Mouse (Mus musculus) erythroblast, adult 5-6 weeks (primary cell): ENCODE measurements around the gene Tmem176b. TPM values are rescaled to one million over a fixed set of nuclear protein-coding genes. Genes with fewer than 3 reads are reported as not detected.
"Not testable (repeated sequence)": the region's sequence is repeated elsewhere in the genome, so short reads cannot be mapped to it uniquely, and the experiment has no call there.

Source experiments
- ATAC-seq: replicated peaks from 2 replicates; pipeline ENCODE4 v1.8.0; 2016; ENCODE audit warnings: moderate number of reproducible peaks, mild to moderate bottlenecking, moderate TSS enrichment, inconsistent platforms; ENCODE audit not compliant: poor library complexity, low FRiP score, severe bottlenecking
- total RNA-seq, 2 experiments: library from RNA; stranded (forward) in 1 of 2; stranded (reverse) in 1 of 2; fragments of 150-400 nt in 1 of 2; fragments of 200-764, 138-1000 nt in 1 of 2; gene quantifications; 2 replicates each; pipeline versions ENCODE4 v1.2.3 to v1.2.4; 2015 to 2017; ENCODE audit warnings: low replicate concordance in 2 of 2

Gene Tmem176b
- total RNA-seq (2015; ENCODE audit: low replicate concordance) = 11.5 and 22.5 TPM in 2 replicates
- 5.7 and 25.1 TPM in 2 replicates for total RNA-seq (2017; ENCODE audit: low replicate concordance)

GRCm38 (mm10) chr6:48840973-48841625 lies at the start of gene Tmem176b:
Gene Tmem176b (minus strand): TSS chr6:48841496.
- ATAC-seq = no peak

GRCm38 (mm10) chr6:48876510-48877135 lies 35.3 kb upstream of the Tmem176b start:
- ATAC-seq = no peak

GRCm38 (mm10) chr6:48875515-48875914 lies 34.2 kb upstream of the Tmem176b start:
- ATAC-seq = no peak

GRCm38 (mm10) chr6:48874576-48874975 lies 33.3 kb upstream of the Tmem176b start:
- no peak for ATAC-seq

GRCm38 (mm10) chr6:48872596-48872995 lies 31.3 kb upstream of the Tmem176b start, which contains the start of gene Aoc1:
Gene Aoc1 (plus strand): TSS chr6:48872896.
- ATAC-seq = no peak

- no peak for ATAC-seq
These were observed 28.5 kb upstream of the Tmem176b start for GRCm38 (mm10) chr6:48869774-48870173.

- no peak for ATAC-seq
These were observed 25.9 kb upstream of the Tmem176b start for GRCm38 (mm10) chr6:48867158-48867557.

- not testable (repeated sequence) for ATAC-seq
These were observed 25.2 kb upstream of the Tmem176b start for GRCm38 (mm10) chr6:48866355-48866950.

- no peak for ATAC-seq
These were observed 24.0 kb upstream of the Tmem176b start for GRCm38 (mm10) chr6:48865152-48865745.

- ATAC-seq = no peak
These were observed 23.4 kb upstream of the Tmem176b start for GRCm38 (mm10) chr6:48864723-48865122.

- ATAC-seq = no peak
These were observed 22.9 kb upstream of the Tmem176b start for GRCm38 (mm10) chr6:48864181-48864580.

GRCm38 (mm10) chr6:48863488-48863887 lies 22.2 kb upstream of the Tmem176b start:
- ATAC-seq = no peak

GRCm38 (mm10) chr6:48862816-48863215 lies 21.5 kb upstream of the Tmem176b start:
- ATAC-seq = no peak

- ATAC-seq = no peak
These were observed 20.5 kb upstream of the Tmem176b start for GRCm38 (mm10) chr6:48861616-48862280.

GRCm38 (mm10) chr6:48860851-48861250 lies 19.6 kb upstream of the Tmem176b start:
- no peak for ATAC-seq

GRCm38 (mm10) chr6:48860130-48860815 lies 19.0 kb upstream of the Tmem176b start:
- no peak for ATAC-seq

- ATAC-seq = no peak
These were observed 16.5 kb upstream of the Tmem176b start for GRCm38 (mm10) chr6:48857613-48858302.

GRCm38 (mm10) chr6:48854155-48854554 lies 12.9 kb upstream of the Tmem176b start:
- ATAC-seq = no peak
